Mouse (Mus musculus): ENCODE results near the gene Esrra. TPM values are rescaled to one million over a fixed set of nuclear protein-coding genes. Genes with fewer than 3 reads are reported as not detected.

The Esrra gene
- polyA plus RNA-seq, 1 experiment from 2014 or later: 5.9 TPM

GRCm38 (mm10) chr19:6926559-6927255 lies 5.1 kb upstream of the Esrra start:
- peaks cover 25% of the 10 kb centered on the region for H3K4me1 ChIP-seq (replicated peaks; ENCODE audit: control insufficient read depth, insufficient read depth, low read length)
- no peak for ATAC-seq (replicated peaks; ENCODE audit: low FRiP score)
- no peaks in the 10 kb centered on the region for H3K36me3 ChIP-seq (ENCODE audit: control insufficient read depth, insufficient read depth, low read length)
- peak overlapping the region; percentile 56 for H3K4me2 ChIP-seq
- no peaks in the 10 kb centered on the region for H3K9me3 ChIP-seq (ENCODE audit: control insufficient read depth, low read length)
- peak overlapping the region; percentile 29; the same call in 1 of the 2 replicates for H3K4me3 ChIP-seq (ENCODE audit: low read depth, low read length)
- 11% methylated on average over 26 of the region's 26 CpGs for WGBS
- peaks cover 82% of the 10 kb centered on the region for H3K27me3 ChIP-seq (replicated peaks; ENCODE audit: control insufficient read depth, insufficient read depth, low read length)
- H3K27ac ChIP-seq (ENCODE audit: low read depth, low read length): no peak overlapping the region
- no peak overlapping the region for H3K9ac ChIP-seq (ENCODE audit: low read depth, low read length)
- DNase-seq (ENCODE audit: low spot score): peak; percentile 42

DNA sequence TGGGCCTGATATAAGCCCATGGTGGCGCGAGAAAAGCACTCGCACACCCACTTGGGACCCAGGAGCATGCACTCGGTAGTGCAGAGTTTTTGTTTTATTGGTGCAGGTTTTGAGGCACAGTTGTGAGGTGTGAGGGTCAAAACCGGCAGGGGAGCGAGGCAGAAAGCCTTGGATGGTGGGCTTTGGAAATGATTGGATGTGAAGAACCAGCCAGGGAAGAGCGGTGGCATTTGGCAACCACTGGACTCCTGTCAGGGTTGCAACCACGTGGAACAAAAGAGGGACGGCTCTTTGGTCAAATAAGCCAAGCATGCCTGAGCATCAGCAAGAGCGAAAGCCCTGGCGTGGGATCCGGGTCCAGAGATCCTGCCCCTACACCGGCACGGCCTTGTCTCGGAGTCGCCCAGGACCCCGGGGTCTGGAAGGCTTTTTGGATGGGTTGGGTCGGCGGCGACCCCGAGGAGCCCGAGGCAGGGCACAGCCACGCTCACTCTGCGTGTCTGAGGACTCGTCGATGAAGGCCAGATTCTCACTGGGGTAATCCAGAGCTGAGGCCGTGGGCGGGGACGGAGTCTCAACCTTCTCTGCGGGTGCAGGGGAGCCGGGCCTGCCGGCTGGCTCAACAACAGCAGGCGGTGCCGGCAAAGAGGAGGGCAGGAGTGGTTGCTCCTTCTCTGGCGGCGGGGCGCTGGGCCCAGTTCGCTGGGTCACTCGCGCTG lies 4.2 kb upstream of the Esrra start:
- peak; percentile 39 for DNase-seq (ENCODE audit: low spot score)
- Histone ChIP-seq H3K36me3 (ENCODE audit: control insufficient read depth, insufficient read depth, low read length) (no peaks in the 10 kb centered on the region), H3K9ac (ENCODE audit: low read depth, low read length) (no peak overlapping the region), H3K27me3 (replicated peaks; ENCODE audit: control insufficient read depth, insufficient read depth, low read length) (peaks cover 72% of the 10 kb centered on the region), H3K4me2 (peak overlapping the region; percentile 53), H3K4me1 (replicated peaks; ENCODE audit: control insufficient read depth, insufficient read depth, low read length) (peaks cover 27% of the 10 kb centered on the region), H3K27ac (ENCODE audit: low read depth, low read length) (no peak overlapping the region), H3K9me3 (ENCODE audit: control insufficient read depth, low read length) (no peaks in the 10 kb centered on the region), H3K4me3 (ENCODE audit: low read depth, low read length) (peak overlapping the region; percentile 29)
- WGBS: 15% methylated on average over 39 of the region's 40 CpGs
- no peak for ATAC-seq (replicated peaks; ENCODE audit: low FRiP score)

- ATAC-seq (replicated peaks; ENCODE audit: low FRiP score) (no peak), DNase-seq (ENCODE audit: low spot score) (no peak)
- 5% methylated on average over 9 of the region's 9 CpGs for WGBS
- Histone ChIP-seq H3K36me3 (ENCODE audit: control insufficient read depth, insufficient read depth, low read length) (no peaks in the 10 kb centered on the region), H3K27me3 (replicated peaks; ENCODE audit: control insufficient read depth, insufficient read depth, low read length) (peaks cover 67% of the 10 kb centered on the region), H3K27ac (ENCODE audit: low read depth, low read length) (no peak within 1 kb of the TSS), H3K4me3 (ENCODE audit: low read depth, low read length) (peak within 1 kb of the TSS; percentile 29), H3K4me2 (peak within 1 kb of the TSS; percentile 53), H3K4me1 (replicated peaks; ENCODE audit: control insufficient read depth, insufficient read depth, low read length) (peaks cover 32% of the 10 kb centered on the region), H3K9ac (ENCODE audit: low read depth, low read length) (peak within 1 kb of the TSS; percentile 10; the same call in 1 of the 2 replicates), H3K9me3 (ENCODE audit: control insufficient read depth, low read length) (no peaks in the 10 kb centered on the region)
Measured at GRCm38 (mm10) chr19:6925307-6925573, 3.6 kb upstream of the Esrra start, which contains the start of gene Catsperz. Gene Catsperz (minus strand): TSS chr19:6925380.

- peak overlapping the region; percentile 29 for H3K4me3 ChIP-seq (ENCODE audit: low read depth, low read length)
- peaks cover 63% of the 10 kb centered on the region for H3K27me3 ChIP-seq (replicated peaks; ENCODE audit: control insufficient read depth, insufficient read depth, low read length)
- peak overlapping the region; percentile 53 for H3K4me2 ChIP-seq
- H3K9ac ChIP-seq (ENCODE audit: low read depth, low read length): peak overlapping the region; percentile 10; the same call in 1 of the 2 replicates
- 6% methylated on average over 39 of the region's 39 CpGs for WGBS
- no peak overlapping the region for H3K27ac ChIP-seq (ENCODE audit: low read depth, low read length)
- DNase-seq (ENCODE audit: low spot score) (peak; percentile 76), ATAC-seq (replicated peaks; ENCODE audit: low FRiP score) (no peak)
- peaks cover 36% of the 10 kb centered on the region for H3K4me1 ChIP-seq (replicated peaks; ENCODE audit: control insufficient read depth, insufficient read depth, low read length)
- H3K36me3 ChIP-seq (ENCODE audit: control insufficient read depth, insufficient read depth, low read length): no peaks in the 10 kb centered on the region
- H3K9me3 ChIP-seq (ENCODE audit: control insufficient read depth, low read length): no peaks in the 10 kb centered on the region
Measured at GRCm38 (mm10) chr19:6924461-6925306, 3.1 kb upstream of the Esrra start.

DNA sequence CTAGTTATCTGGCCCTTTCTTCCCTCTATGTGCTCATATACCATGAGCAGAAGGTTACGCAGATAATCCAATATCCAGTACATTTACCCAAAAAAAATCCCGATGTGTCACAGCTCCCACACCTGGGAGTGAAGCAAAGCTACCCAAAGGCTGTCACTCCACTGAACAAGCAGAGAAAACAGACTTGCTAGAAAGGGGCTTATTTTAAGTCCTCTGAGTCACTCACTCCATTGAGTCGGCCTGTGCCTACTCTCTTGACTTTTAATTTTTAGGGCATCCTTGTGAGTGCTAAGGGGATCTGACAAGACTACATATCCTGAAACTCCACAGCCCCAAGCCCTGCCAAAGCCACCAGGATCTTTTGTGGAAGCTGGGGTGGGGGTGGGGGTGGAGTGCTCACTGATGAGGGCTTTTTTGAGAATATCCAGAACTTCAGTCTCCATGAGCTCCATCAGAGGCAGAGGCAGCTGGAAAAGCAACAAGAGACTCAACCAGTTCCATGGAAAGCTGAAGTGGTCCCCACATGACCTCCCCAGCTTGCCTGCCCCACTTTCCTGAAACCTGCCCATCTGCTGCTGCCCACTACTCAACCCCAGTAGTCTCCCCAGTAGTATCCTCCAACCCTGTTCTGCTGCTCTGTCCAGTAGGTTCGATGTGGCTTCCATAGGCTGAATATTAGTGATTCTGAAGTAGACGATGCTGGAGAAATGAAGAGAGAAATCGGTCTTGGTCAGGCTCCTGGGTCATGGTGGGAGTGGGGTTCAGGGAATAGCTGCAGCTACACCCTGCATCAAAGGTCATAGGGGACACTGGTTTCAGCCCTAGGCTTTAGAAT lies 1.5 kb upstream of the Esrra start:
- Histone ChIP-seq H3K27ac (ENCODE audit: low read depth, low read length) (no peak overlapping the region), H3K4me2 (peak overlapping the region; percentile 97), H3K9ac (ENCODE audit: low read depth, low read length) (peak overlapping the region; percentile 34; the same call in 1 of the 2 replicates), H3K36me3 (ENCODE audit: control insufficient read depth, insufficient read depth, low read length) (peaks cover 5% of the 10 kb centered on the region; the same call in 1 of the 2 replicates), H3K9me3 (ENCODE audit: control insufficient read depth, low read length) (no peaks in the 10 kb centered on the region), H3K27me3 (replicated peaks; ENCODE audit: control insufficient read depth, insufficient read depth, low read length) (peaks cover 49% of the 10 kb centered on the region), H3K4me3 (ENCODE audit: low read depth, low read length) (peak overlapping the region; percentile 68; the same call in 1 of the 2 replicates), H3K4me1 (replicated peaks; ENCODE audit: control insufficient read depth, insufficient read depth, low read length) (peaks cover 38% of the 10 kb centered on the region)
- no peak for DNase-seq (ENCODE audit: low spot score)
- ATAC-seq (replicated peaks; ENCODE audit: low FRiP score): no peak
- WGBS: 55% methylated on average over 6 of the region's 6 CpGs

GRCm38 (mm10) chr19:6920741-6921636 lies 624 bp downstream of the Esrra start:
- 1% methylated on average over 33 of the region's 48 CpGs for WGBS

DNA sequence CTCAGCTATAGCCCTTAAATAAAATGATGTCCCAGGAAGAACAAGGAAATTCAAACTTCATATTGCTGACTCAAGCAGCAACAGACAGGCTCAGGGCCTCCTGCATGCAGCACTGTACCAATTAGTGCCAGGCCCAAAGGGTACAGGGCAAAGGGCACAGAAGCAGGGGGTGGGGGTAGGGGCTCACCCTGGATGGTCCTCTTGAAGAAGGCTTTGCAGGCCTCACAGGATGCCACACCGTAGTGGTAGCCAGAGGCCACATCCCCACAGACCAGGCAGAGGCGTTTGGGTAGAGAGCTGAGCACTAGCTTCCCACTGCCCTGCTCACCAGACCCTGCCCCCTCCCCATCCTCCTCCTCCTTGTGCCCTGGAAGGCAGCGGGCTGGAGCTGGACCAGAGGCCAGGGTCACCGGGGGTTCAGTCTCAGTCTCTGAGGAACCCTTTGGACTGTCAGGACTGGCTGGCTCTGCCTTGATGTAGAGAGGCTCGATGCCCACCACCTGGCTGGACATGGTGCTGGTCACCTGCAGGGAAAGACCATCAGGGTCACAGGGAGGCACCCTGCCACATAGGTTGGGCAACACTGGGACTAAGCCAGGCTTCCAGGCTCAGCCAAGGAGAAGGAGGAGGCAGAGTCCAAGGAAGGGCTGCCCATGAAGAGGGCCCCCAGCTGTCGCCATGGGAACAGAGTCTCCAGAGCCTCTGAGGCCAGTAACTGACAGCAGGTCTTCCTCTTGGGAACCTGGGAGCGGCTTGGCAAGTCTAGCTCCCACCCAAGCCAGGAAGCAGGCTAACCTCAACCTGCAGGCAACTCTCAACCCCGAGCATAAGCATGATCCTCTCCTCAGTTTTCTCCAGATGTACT lies 1.5 kb downstream of the Esrra start:
- peaks cover 19% of the 10 kb centered on the region for H3K27me3 ChIP-seq (replicated peaks; ENCODE audit: control insufficient read depth, insufficient read depth, low read length)
- H3K4me3 ChIP-seq (ENCODE audit: low read depth, low read length): peak overlapping the region; percentile 68
- no peak for ATAC-seq (replicated peaks; ENCODE audit: low FRiP score)
- no peaks in the 10 kb centered on the region for H3K9me3 ChIP-seq (ENCODE audit: control insufficient read depth, low read length)
- peak overlapping the region; percentile 74 for H3K9ac ChIP-seq (ENCODE audit: low read depth, low read length)
- DNase-seq (ENCODE audit: low spot score): peak; percentile 38
- H3K4me2 ChIP-seq: peak overlapping the region; percentile 97
- peak overlapping the region; percentile 82 for H3K27ac ChIP-seq (ENCODE audit: low read depth, low read length)
- H3K4me1 ChIP-seq (replicated peaks; ENCODE audit: control insufficient read depth, insufficient read depth, low read length): peaks cover 38% of the 10 kb centered on the region
- H3K36me3 ChIP-seq (ENCODE audit: control insufficient read depth, insufficient read depth, low read length): peaks cover 5% of the 10 kb centered on the region; the same call in 1 of the 2 replicates
- WGBS: 41% methylated on average over 8 of the region's 8 CpGs

More at GRCm38 (mm10) chr19:6920741-6921636, 624 bp downstream of the Esrra start:
- peak overlapping the region; percentile 68 for H3K4me3 ChIP-seq (ENCODE audit: low read depth, low read length)
- peaks cover 5% of the 10 kb centered on the region; the same call in 1 of the 2 replicates for H3K36me3 ChIP-seq (ENCODE audit: control insufficient read depth, insufficient read depth, low read length)
- peaks cover 39% of the 10 kb centered on the region for H3K4me1 ChIP-seq (replicated peaks; ENCODE audit: control insufficient read depth, insufficient read depth, low read length)
- H3K4me2 ChIP-seq: peak overlapping the region; percentile 97
- peaks cover 28% of the 10 kb centered on the region for H3K27me3 ChIP-seq (replicated peaks; ENCODE audit: control insufficient read depth, insufficient read depth, low read length)
- ATAC-seq (replicated peaks; ENCODE audit: low FRiP score) (no peak; the same call in 1 of the 2 replicates), DNase-seq (ENCODE audit: low spot score) (peak; percentile 82)
- peak overlapping the region; percentile 82 for H3K27ac ChIP-seq (ENCODE audit: low read depth, low read length)
- no peaks in the 10 kb centered on the region for H3K9me3 ChIP-seq (ENCODE audit: control insufficient read depth, low read length)
- H3K9ac ChIP-seq (ENCODE audit: low read depth, low read length): peak overlapping the region; percentile 74

All from liver, embryonic 11.5 days (tissue).